Mouse (Mus musculus) thymus, postnatal 14 days (tissue): ENCODE data around the gene Serpina16.
A peak's percentile ranks its signal among the peaks of the same experiment; 100 is the strongest.

Experiments
- DNase-seq: peaks from one replicate; pipeline ENCODE4 v3.0.0; 2021

The Serpina16 gene

DNA sequence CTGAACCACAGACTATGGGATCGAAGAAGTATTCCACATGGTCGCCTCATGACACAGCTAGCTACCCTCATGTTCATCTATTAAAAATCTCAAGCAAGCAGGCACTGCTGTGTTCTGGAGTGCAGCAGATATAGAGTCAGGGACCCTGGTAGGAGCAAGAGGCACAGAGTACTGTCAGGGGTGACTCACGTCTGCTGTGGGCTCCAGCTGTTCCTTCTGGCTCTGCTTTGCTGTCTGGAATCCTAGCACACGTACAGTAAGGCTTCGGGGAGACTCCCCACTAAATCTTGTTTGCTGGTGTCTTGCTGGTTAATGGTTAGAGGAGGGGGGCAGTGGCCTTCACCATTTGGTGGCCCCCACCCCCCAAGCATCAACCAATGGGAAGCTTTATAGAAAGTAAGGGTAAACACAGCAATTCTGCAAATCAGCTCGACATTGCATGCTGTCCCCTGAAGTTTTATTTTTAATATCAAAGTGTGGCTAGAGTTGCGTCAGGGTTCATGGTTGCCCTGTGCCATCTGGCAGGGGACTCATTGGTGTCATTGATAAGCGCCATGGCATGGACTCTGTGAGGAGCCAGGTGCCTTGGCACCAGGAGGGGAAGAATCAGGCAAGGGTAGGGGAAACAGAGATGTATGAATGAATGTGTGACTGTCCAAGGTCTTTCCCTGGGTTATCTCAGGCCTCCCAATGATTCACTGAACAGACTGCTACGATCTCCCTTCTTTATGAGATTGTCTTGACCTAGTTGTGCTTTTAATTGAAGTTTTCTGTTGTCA lies 18.9 kb downstream of the Serpina16 start, which contains the start of gene Serpina6:
TSS of gene Serpina6 (minus strand) at position 365 of the 779 bp plus-strand sequence.
- DNase-seq = no peak

- DNase-seq = no peak
Observed at GRCm38 (mm10) chr12:103655123-103656044, 20.6 kb downstream of the Serpina16 start.

DNA sequence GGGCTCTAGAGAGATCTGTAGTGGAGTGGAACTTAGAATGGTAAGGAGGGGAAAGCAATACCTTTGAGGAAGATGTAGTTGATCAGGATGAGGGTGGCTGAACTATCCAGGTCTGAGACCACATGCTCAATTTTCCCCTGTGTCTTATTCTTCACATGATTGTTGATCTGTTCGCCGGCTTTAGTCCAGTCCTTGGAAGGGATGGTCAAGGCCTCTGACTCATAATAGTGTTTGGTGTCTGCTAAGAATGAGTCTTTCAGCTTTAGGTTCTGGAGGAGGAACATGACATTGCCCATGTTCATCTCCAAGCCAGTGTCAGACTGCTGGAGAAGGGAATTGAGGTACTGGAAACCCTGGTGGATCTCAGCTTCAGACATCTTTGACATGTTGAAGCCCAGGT lies 22.1 kb downstream of the Serpina16 start:
- no peak for DNase-seq

- no peak for DNase-seq
Observed at GRCm38 (mm10) chr12:103646314-103646713, 29.6 kb downstream of the Serpina16 start.

GRCm38 (mm10) chr12:103644601-103645000 lies 31.3 kb downstream of the Serpina16 start:
- DNase-seq = no peak

DNA sequence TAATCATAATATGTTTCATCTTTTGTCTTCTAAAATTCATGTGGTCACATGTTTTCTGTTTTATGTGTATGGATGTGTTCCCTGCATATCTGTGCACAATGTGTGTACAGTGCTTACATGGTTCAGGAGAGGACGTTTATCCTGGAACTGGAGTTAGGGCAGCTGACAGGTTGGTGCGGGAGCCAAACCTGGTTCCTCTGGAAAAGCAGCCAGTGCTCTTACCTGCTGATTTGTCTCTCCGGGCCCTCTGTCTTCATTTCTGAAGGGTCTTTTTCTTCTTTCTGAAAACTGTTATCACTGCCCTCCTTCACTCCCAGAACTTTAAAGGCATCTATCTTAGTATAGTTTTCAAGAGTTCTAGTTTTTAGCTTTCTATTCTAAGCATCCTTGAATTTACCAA lies 32.1 kb downstream of the Serpina16 start:
- DNase-seq = no peak

DNA sequence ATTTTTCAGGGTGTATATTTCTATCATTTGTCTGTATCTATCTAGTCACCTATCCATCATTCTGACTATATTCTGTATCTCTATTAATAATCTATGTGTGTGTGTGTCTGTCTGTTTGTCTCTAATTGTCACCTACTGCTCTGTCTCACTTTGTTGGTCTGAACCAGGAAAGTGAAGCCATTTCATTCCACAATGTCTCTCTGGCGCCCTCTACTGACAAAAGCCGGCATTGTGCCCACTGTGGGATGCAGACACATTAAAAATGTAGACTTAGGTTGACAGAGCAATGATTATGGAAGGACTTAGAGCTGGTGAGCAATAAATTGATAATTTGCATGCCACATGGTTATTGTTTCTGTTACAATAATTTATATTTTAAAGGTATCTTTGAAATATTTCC lies 32.6 kb downstream of the Serpina16 start:
- DNase-seq = peak; percentile 62

DNA sequence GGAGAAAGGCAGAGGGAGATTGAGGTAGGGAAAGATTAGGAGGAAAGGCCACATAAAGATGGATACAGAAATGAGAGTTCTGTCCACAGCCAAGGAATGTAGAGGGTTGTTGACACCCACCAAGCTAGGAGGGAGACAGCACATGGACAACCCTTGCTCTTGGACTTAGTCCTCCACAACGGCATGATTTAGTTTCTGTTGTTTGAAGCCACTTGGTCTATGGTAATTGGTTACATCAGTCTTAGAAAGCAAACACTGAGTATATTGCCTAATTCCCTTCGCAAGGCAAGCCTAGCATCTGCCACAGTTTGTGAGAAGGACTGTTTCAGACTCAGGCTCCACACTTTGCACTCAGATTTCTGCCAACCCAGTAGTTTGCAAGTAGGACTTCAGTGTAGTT lies 40.1 kb downstream of the Serpina16 start:
- DNase-seq = no peak

DNA sequence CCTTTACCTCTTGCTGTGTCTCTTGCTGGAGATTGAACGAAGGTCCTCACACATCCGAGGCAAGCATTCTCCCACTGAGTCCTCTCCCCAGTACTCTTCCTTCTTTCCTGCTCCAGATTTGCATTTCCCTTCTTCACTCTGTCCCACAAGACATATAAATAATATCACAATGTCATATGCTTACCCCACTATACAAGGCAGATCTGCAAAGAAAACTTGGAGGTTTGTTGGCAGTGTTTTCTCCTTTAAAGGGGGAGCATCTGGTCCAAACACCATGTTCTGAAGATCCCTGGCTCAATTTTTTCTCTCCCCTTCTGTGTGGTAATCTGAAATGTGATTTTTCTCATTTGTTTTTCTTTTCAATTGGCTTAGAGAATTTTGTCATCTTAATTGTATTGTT lies 41.5 kb downstream of the Serpina16 start:
- DNase-seq = no peak

GRCm38 (mm10) chr12:103631203-103631612 lies 44.7 kb downstream of the Serpina16 start, which contains the start of gene Serpina10:
Gene Serpina10 (minus strand): TSS chr12:103631444.
- no peak for DNase-seq
